Mouse (Mus musculus) heart, postnatal 14 days (tissue): ENCODE results near the gene Gla. TPM values are rescaled to one million over a fixed set of nuclear protein-coding genes. Genes with fewer than 3 reads are reported as not detected.
"Not testable (repeated sequence)": the region's sequence is repeated elsewhere in the genome, so short reads cannot be mapped to it uniquely, and the experiment has no call there.

Experiments used
- DNase-seq, 2 experiments: peaks; one replicate each; pipeline ENCODE4 v3.0.0; 2021 to 2022
- intact Hi-C: fragments of 180-260 bp; cut with DNase I; formaldehyde crosslinking; loops from one replicate; pipeline ENCODE4 v1.15.1; 2025
- total RNA-seq, 2 experiments: library from RNA; stranded (reverse); gene quantifications; 2 replicates each; pipeline ENCODE4 v1.2.3; 2021

Gene Gla
- total RNA-seq, 2 experiments from 2014 or later = 1.7 to 1.9 TPM

- intact Hi-C loops = no loop called here
- DNase-seq = peak in 1 of 2 experiments; percentile 2
These were observed 60.4 kb downstream of the Gla start for GRCm38 (mm10) chrX:134540414-134541135.

DNA sequence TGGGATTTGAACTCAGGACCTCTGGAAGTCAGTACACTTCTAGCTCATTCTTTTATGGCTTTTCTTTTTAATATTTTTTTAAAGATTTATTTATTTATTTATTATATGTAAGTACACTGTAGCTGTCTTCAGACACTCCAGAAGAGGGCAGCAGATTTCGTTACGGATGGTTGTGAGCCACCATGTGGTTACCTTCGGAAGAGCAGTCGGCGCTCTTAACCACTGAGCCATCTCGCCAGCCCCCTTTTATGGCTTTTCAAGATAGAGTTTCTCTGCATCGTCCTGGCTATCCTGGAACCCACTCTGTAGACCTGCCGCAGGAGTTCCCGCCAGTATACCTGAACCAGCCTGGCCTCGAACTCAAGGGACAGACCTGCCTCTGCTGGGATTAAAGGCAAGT lies 61.1 kb downstream of the Gla start:
- DNase-seq, intact Hi-C loops: not testable (repeated sequence)

Other genes with a start within 250 kb of the Gla start
- under 1 TPM; 0.29 to 0.93 TPM for gene Drp2, start 196.6 kb downstream of the Gla start, total RNA-seq
- gene Taf7l, start 124.6 kb downstream of the Gla start, total RNA-seq = not detected
- gene Timm8a1, start 59.3 kb downstream of the Gla start, total RNA-seq = 10 to 100 TPM; 22.3 to 26.6 TPM
- gene Btk, start 17.6 kb downstream of the Gla start, total RNA-seq = 1 to 10 TPM in 1 of 2 experiments, under 1 TPM in 1; 0.88 to 1.5 TPM
- gene Rpl36a, start 15.5 kb downstream of the Gla start, total RNA-seq = 100 to 1,000 TPM; 131 to 137 TPM
- gene Hnrnph2, start 54 bp upstream of the Gla start, total RNA-seq = 10 to 100 TPM; 75.7 to 76.5 TPM
- gene Armcx4, start 85.4 kb upstream of the Gla start, total RNA-seq = 10 to 100 TPM; 11.7 to 12.1 TPM
- 1 to 10 TPM; 7.4 to 7.8 TPM for gene Armcx1, start 116.8 kb upstream of the Gla start, total RNA-seq
- gene Armcx6, start 150.3 kb upstream of the Gla start, total RNA-seq = 1 to 10 TPM; 1.7 to 2.5 TPM
- 10 to 100 TPM; 27.2 to 29.0 TPM for gene Armcx3, start 155.5 kb upstream of the Gla start, total RNA-seq
- gene Armcx2, start 208.1 kb upstream of the Gla start, total RNA-seq = 10 to 100 TPM; 15.6 to 15.8 TPM